4 mouse cellular contexts compared by ENCODE assay signal in genomic region chr17:6620730-6621451, GRCm38 (mm10). TPM values are rescaled to one million over a fixed set of nuclear protein-coding genes. Genes with fewer than 3 reads are reported as not detected.
"Had no signal": no experiment of that assay in that cellular context is flagged by ENCODE, and none has a peak within 500 bp of the region (broad histone marks: within the 10 kb centered on the region; RNA-seq: fewer than 3 reads in every experiment).

No protein-coding gene starts in this region.

RNA-seq across cellular contexts. Expression of gene Sytl3, which starts 38.0 kb away (rescaled TPM):
- polyA plus RNA-seq: limb, embryonic 11.5 days; liver, adult 2 months; midbrain, embryonic 11.5 days; neural tube, embryonic 11.5 days had no signal
